Mouse (Mus musculus): Measurements from ENCODE around the gene Pink1. TPM values are rescaled to one million over a fixed set of nuclear protein-coding genes. Genes with fewer than 3 reads are reported as not detected.

Pink1 gene
- polyA plus RNA-seq, 1 experiment = 48.1 TPM

DNA sequence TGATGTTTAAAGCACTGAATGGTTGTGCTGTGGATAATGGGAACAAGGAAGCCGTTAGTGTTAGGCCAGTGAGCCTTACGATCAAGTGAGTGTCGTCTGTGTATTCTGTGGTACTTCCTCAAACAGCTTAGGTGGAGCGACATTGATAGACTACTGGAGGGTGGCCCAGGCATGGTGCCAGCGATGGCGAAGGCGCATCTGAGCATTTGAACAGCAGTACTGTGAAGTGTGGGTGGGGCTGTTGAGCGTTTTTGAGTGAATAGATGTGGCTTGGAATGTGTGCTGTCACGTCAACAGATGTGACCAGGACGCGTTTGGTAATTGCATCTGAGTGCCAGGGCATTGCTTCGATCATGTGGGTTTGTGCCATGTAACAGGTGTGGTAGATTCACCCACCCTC lies 18.4 kb downstream of the Pink1 start:
- no peak for DNase-seq (ENCODE audit: low read depth in 1 of 2, low spot score in 2 of 2)
- 73% methylated on average over 12 of the region's 12 CpGs for WGBS
- Histone ChIP-seq H3K36me3 (ENCODE audit: control insufficient read depth, insufficient read depth, low read length) (peaks cover 21% of the 10 kb centered on the region), H3K27ac (ENCODE audit: insufficient read depth, low read length) (no peak overlapping the region), H3K4me1 (ENCODE audit: control insufficient read depth, insufficient read depth, insufficient read length) (peaks cover 12% of the 10 kb centered on the region; the same call in 1 of the 2 replicates), H3K27me3 (ENCODE audit: control insufficient read depth, insufficient read depth, low read length) (no peaks in the 10 kb centered on the region), H3K4me3 (ENCODE audit: extremely low read depth, insufficient read depth, insufficient read length) (no peak overlapping the region)
- TF ChIP-seq POLR2A (IDR thresholded peaks at IDR 0.05; ENCODE audit: low read depth, low read length) (no peak), CTCF (IDR thresholded peaks at IDR 0.05; ENCODE audit: extremely low read depth, insufficient read depth, insufficient read length, insufficient replicate concordance) (no peak)

DNA sequence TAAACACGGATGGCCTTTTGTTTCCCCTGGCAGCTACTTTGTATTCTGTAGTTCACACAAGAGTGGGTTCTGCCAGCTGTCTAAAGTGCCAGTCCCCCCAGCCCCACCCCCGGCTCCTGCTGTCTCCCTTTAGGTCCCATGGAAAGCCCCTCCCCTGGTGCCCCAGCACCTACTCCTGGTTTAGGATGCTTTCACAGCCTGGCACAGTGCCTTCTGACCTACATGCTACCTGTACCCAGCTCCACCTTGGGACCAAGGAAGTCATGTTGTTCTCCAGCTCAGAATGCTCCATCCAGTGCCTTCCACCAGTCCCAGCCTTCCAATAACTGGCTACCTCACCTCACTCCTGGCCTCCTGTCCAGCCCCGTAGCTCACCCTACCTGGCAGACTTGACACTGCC lies 19.1 kb downstream of the Pink1 start:
- 86% methylated on average over 3 of the region's 3 CpGs for WGBS
- H3K4me3 ChIP-seq (ENCODE audit: extremely low read depth, insufficient read depth, insufficient read length) = no peak overlapping the region
- no peak for TF ChIP-seq POLR2A (IDR thresholded peaks at IDR 0.05; ENCODE audit: low read depth, low read length)
- no peak for TF ChIP-seq CTCF (IDR thresholded peaks at IDR 0.05; ENCODE audit: extremely low read depth, insufficient read depth, insufficient read length, insufficient replicate concordance)
- H3K27me3 ChIP-seq (ENCODE audit: control insufficient read depth, insufficient read depth, low read length) = no peaks in the 10 kb centered on the region
- no peak overlapping the region for H3K27ac ChIP-seq (ENCODE audit: insufficient read depth, low read length)
- peaks cover 12% of the 10 kb centered on the region; the same call in 1 of the 2 replicates for H3K4me1 ChIP-seq (ENCODE audit: control insufficient read depth, insufficient read depth, insufficient read length)
- no peak for DNase-seq (ENCODE audit: low read depth in 1 of 2, low spot score in 2 of 2)
- peaks cover 18% of the 10 kb centered on the region for H3K36me3 ChIP-seq (ENCODE audit: control insufficient read depth, insufficient read depth, low read length)

DNA sequence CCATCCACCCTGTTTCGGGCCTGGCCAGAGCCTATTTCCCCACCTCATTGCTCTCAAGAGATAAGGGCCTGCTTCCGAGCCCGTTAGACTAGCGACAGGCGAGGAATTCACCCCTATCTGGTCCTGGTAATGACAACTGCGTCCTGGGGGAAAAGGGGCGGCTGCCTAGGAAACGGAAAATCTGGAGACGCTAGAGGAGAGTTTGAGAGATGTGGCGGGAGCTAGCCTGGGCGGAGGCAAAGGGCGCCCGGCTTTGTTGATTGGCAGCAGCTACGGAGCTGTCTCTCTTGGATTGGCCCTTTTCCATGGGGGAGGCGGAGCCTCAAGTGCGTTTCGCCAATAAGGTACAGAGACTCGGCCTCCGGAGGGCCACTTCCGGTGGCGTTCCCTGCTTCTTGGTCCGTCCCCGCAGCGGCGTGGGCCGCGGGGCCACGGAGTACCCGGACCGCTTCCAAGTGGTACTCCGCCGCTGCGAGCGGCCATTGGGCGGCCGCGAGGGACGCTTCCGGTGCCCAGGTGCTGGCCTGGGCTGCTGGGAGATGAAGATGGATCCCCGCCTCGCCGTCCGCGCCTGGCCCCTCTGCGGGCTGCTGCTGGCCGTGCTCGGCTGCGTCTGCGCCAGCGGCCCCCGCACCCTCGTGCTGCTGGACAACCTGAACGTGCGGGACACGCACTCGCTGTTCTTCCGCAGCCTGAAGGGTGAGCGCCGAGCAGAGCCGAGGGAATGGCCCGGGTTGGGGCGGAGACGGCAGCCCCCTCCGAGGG lies 21.6 kb downstream of the Pink1 start, which contains the start of gene Ddost:
Gene Ddost (plus strand): TSS at position 391 of the 765 bp plus-strand sequence.
- WGBS = under 1% methylated on average over 64 of the region's 64 CpGs
- Histone ChIP-seq H3K36me3 (ENCODE audit: control insufficient read depth, insufficient read depth, low read length) (peaks cover 7% of the 10 kb centered on the region; the same call in 1 of the 2 replicates), H3K4me1 (ENCODE audit: control insufficient read depth, insufficient read depth, insufficient read length) (peaks cover 12% of the 10 kb centered on the region; the same call in 1 of the 2 replicates), H3K4me3 (ENCODE audit: extremely low read depth, insufficient read depth, insufficient read length) (peak within 1 kb of the TSS; percentile 81), H3K27ac (ENCODE audit: insufficient read depth, low read length) (peak within 1 kb of the TSS; percentile 26; the same call in 1 of the 2 replicates), H3K27me3 (ENCODE audit: control insufficient read depth, insufficient read depth, low read length) (no peaks in the 10 kb centered on the region)
- TF ChIP-seq CTCF (IDR thresholded peaks at IDR 0.05; ENCODE audit: extremely low read depth, insufficient read depth, insufficient read length, insufficient replicate concordance) = no peak
- peak; percentile 33; the same call in 1 of the 2 replicates for TF ChIP-seq POLR2A (IDR thresholded peaks at IDR 0.05; ENCODE audit: low read depth, low read length)
- DNase-seq (ENCODE audit: low read depth in 1 of 2, low spot score in 2 of 2) = peak; percentile 94 to 98

DNA sequence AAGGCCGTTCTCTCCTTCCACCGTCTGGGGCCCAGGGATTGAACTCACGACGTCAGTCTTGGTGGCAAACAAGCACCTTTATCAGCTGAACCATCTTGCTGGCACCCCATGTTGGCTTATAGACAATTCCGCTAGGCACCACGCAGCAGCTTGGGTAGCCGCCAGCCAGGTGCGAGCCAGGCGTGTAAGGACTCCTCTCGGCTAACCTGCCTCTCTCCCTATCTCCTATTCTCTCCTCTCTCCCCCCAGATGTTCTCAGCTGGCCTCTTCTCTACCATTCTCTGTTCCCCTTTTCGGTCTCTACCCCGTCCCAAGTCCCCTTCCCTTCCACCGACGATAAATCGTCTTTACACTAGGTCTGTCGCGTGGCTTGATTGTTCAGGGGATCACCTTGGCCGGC lies 22.4 kb downstream of the Pink1 start:
- no peaks in the 10 kb centered on the region; the same call in 1 of the 2 replicates for H3K36me3 ChIP-seq (ENCODE audit: control insufficient read depth, insufficient read depth, low read length)
- no peak for DNase-seq (ENCODE audit: low read depth in 1 of 2, low spot score in 2 of 2)
- peaks cover 12% of the 10 kb centered on the region; the same call in 1 of the 2 replicates for H3K4me1 ChIP-seq (ENCODE audit: control insufficient read depth, insufficient read depth, insufficient read length)
- H3K27me3 ChIP-seq (ENCODE audit: control insufficient read depth, insufficient read depth, low read length) = no peaks in the 10 kb centered on the region
- 0 out of 2 replicates have a peak overlapping the region, but pooled peaks have one; percentile 26 for H3K27ac ChIP-seq (ENCODE audit: insufficient read depth, low read length)
- TF ChIP-seq POLR2A (IDR thresholded peaks at IDR 0.05; ENCODE audit: low read depth, low read length) = no peak
- TF ChIP-seq CTCF (IDR thresholded peaks at IDR 0.05; ENCODE audit: extremely low read depth, insufficient read depth, insufficient read length, insufficient replicate concordance) = no peak
- peak overlapping the region; percentile 74 for H3K4me3 ChIP-seq (ENCODE audit: extremely low read depth, insufficient read depth, insufficient read length)
- 7% methylated on average over 18 of the region's 18 CpGs for WGBS

DNA sequence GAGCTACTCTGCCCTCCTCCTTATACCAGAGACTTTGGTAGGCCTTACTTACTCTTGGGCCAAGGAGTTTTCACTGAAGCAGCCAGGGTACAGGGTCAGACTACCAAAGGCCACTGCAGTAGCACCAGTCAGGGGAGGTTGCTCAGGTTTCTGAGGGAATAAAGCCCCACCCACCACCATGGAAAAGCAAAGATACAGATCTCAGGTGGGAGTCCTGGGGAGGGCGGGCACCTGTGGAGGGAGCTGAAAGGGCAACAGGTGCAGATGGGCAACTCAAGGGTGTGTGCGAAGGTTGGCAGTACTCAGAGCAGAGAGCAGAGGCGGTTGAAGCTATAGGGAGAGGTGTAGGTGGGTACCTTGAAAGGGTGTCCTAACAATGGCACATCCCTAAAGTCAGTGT lies 23.1 kb downstream of the Pink1 start:
- WGBS = 91% methylated on average over 3 of the region's 3 CpGs
- no peaks in the 10 kb centered on the region for H3K36me3 ChIP-seq (ENCODE audit: control insufficient read depth, insufficient read depth, low read length)
- TF ChIP-seq POLR2A (IDR thresholded peaks at IDR 0.05; ENCODE audit: low read depth, low read length) = no peak
- DNase-seq (ENCODE audit: low read depth in 1 of 2, low spot score in 2 of 2) = no peak
- no peak overlapping the region for H3K4me3 ChIP-seq (ENCODE audit: extremely low read depth, insufficient read depth, insufficient read length)
- peaks cover 12% of the 10 kb centered on the region; the same call in 1 of the 2 replicates for H3K4me1 ChIP-seq (ENCODE audit: control insufficient read depth, insufficient read depth, insufficient read length)
- no peak overlapping the region for H3K27ac ChIP-seq (ENCODE audit: insufficient read depth, low read length)
- H3K27me3 ChIP-seq (ENCODE audit: control insufficient read depth, insufficient read depth, low read length) = no peaks in the 10 kb centered on the region

DNA sequence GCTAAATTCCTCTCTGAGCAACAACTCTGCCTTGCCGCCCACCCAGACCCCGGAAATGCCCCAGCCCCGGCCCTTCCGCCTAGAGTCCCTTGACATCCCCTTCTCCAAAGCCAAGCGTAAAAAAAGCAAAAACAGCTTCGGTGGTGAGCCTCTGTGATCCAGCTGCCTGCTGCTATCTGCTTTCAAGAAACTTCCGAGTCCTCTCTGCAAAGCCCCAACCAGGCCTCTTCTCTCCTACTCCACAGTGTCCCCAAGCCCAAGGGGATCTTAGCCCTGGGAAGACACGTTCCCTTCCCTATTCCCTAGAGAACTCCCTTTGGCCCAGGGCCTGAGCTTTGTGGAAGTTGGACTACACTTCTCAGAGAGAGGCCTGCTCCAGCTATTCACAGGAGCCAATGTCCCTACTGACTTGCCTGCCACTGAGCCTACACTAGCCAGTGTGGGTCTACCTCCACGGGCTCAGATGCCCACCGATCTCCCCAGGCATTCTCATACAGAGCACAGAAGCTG lies 24.8 kb downstream of the Pink1 start:
- H3K4me3 ChIP-seq (ENCODE audit: extremely low read depth, insufficient read depth, insufficient read length) = no peak overlapping the region
- 89% methylated on average over 10 of the region's 10 CpGs for WGBS
- no peak for DNase-seq (ENCODE audit: low read depth in 1 of 2, low spot score in 2 of 2)
- H3K27me3 ChIP-seq (ENCODE audit: control insufficient read depth, insufficient read depth, low read length) = no peaks in the 10 kb centered on the region
- no peaks in the 10 kb centered on the region for H3K36me3 ChIP-seq (ENCODE audit: control insufficient read depth, insufficient read depth, low read length)
- TF ChIP-seq POLR2A (IDR thresholded peaks at IDR 0.05; ENCODE audit: low read depth, low read length) (no peak), CTCF (IDR thresholded peaks at IDR 0.05; ENCODE audit: extremely low read depth, insufficient read depth, insufficient read length, insufficient replicate concordance) (no peak)
- H3K27ac ChIP-seq (ENCODE audit: insufficient read depth, low read length) = no peak overlapping the region
- peaks cover 12% of the 10 kb centered on the region; the same call in 1 of the 2 replicates for H3K4me1 ChIP-seq (ENCODE audit: control insufficient read depth, insufficient read depth, insufficient read length)
